Mouse (Mus musculus) forebrain, embryonic 10.5 days (tissue): Measurements from ENCODE around the gene Dab2ip. TPM values are rescaled to one million over a fixed set of nuclear protein-coding genes. Genes with fewer than 3 reads are reported as not detected.

Source experiments
- DNase-seq: peaks from one replicate; pipeline ENCODE4 v3.0.0-alpha.2; 2017; ENCODE audit warnings: low spot score; ENCODE audit errors: extremely low spot score
- H3K27ac ChIP-seq: fragments of 300-500 bp; sonication (generic); 2 replicates; pipeline ENCODE4 v1.5.1; 2016; ENCODE audit warnings: mild to moderate bottlenecking
- H3K27me3 ChIP-seq: fragments of 300-500 bp; sonication (generic); 2 replicates; pipeline ENCODE4 v1.6.1; 2016; ENCODE audit warnings: mild to moderate bottlenecking; ENCODE audit not compliant: poor library complexity, severe bottlenecking
- H3K36me3 ChIP-seq: fragments of 300-500 bp; sonication (generic); replicated peaks from 2 replicates; pipeline ENCODE4 v1.6.1; 2016; ENCODE audit warnings: mild to moderate bottlenecking, moderate library complexity
- H3K4me1 ChIP-seq: fragments of 300-500 bp; sonication (generic); 2 replicates; pipeline ENCODE4 v1.6.1; 2016
- H3K4me3 ChIP-seq: fragments of 300-500 bp; sonication (generic); 2 replicates; pipeline ENCODE4 v1.5.1; 2016; ENCODE audit warnings: mild to moderate bottlenecking, moderate library complexity
- H3K9me3 ChIP-seq: fragments of 300-500 bp; sonication (generic); 2 replicates; pipeline ENCODE4 v1.6.1; 2016; ENCODE audit warnings: mild to moderate bottlenecking, moderate library complexity
- WGBS: fragments of 180-500 bp; shearing (Covaris S2); methylation state at CpG from one replicate; pipeline ENCODE4 v1.1.7; 2016; 5-methylcytosine and 5-hydroxymethylcytosine counted together
- polyA plus RNA-seq: library from polyadenylated mRNA; unstranded; fragments of >200 nt; fragmentation: Nextera tagmentation; extraction: Ambion mirVana; gene quantifications from 2 replicates; pipeline ENCODE4 v1.2.1, GENCODE M21; 2016

The Dab2ip gene
- polyA plus RNA-seq, 1 experiment from 2014 or later: 22.0 TPM

- no peaks in the 10 kb centered on the region for H3K9me3 ChIP-seq
- no peak for DNase-seq
- peaks cover 68% of the 10 kb centered on the region for H3K27me3 ChIP-seq
- H3K27ac ChIP-seq: no peak overlapping the region
- no peak overlapping the region for H3K4me3 ChIP-seq
- H3K4me1 ChIP-seq: peaks cover 58% of the 10 kb centered on the region
- 79% methylated on average over 4 of the region's 4 CpGs for WGBS
- H3K36me3 ChIP-seq: no peaks in the 10 kb centered on the region
Measured at GRCm38 (mm10) chr2:35589800-35590199, 31.7 kb downstream of the Dab2ip start.

GRCm38 (mm10) chr2:35591961-35592724 lies 34.1 kb downstream of the Dab2ip start:
- Histone ChIP-seq H3K4me1 (peaks cover 59% of the 10 kb centered on the region), H3K27ac (no peak overlapping the region), H3K4me3 (no peak overlapping the region), H3K27me3 (peaks cover 45% of the 10 kb centered on the region), H3K36me3 (no peaks in the 10 kb centered on the region), H3K9me3 (no peaks in the 10 kb centered on the region)
- WGBS: 82% methylated on average over 14 of the region's 14 CpGs
- no peak for DNase-seq

- H3K27ac ChIP-seq: no peak overlapping the region
- H3K36me3 ChIP-seq: no peaks in the 10 kb centered on the region
- H3K9me3 ChIP-seq: no peaks in the 10 kb centered on the region
- WGBS: 73% methylated on average over 9 of the region's 9 CpGs
- H3K4me3 ChIP-seq: no peak overlapping the region
- DNase-seq: no peak
- peaks cover 59% of the 10 kb centered on the region for H3K4me1 ChIP-seq
- peaks cover 38% of the 10 kb centered on the region for H3K27me3 ChIP-seq
Measured at GRCm38 (mm10) chr2:35592725-35593392, 34.8 kb downstream of the Dab2ip start.

- Histone ChIP-seq H3K9me3 (no peaks in the 10 kb centered on the region), H3K4me1 (peaks cover 56% of the 10 kb centered on the region), H3K27me3 (peaks cover 27% of the 10 kb centered on the region), H3K27ac (no peak overlapping the region), H3K36me3 (no peaks in the 10 kb centered on the region), H3K4me3 (no peak overlapping the region)
- no peak for DNase-seq
- WGBS: 71% methylated on average over 7 of the region's 7 CpGs
Measured at GRCm38 (mm10) chr2:35593889-35594288, 35.8 kb downstream of the Dab2ip start.

GRCm38 (mm10) chr2:35595102-35595501 lies 37.0 kb downstream of the Dab2ip start:
- Histone ChIP-seq H3K36me3 (no peaks in the 10 kb centered on the region), H3K27me3 (peaks cover 15% of the 10 kb centered on the region), H3K4me3 (no peak overlapping the region), H3K27ac (0 out of 2 replicates have a peak overlapping the region, but pooled peaks have one; percentile 15), H3K4me1 (peaks cover 48% of the 10 kb centered on the region), H3K9me3 (no peaks in the 10 kb centered on the region)
- DNase-seq: no peak
- 68% methylated on average over 1 of the region's 1 CpGs for WGBS

- DNase-seq: no peak
- Histone ChIP-seq H3K9me3 (no peaks in the 10 kb centered on the region), H3K27ac (0 out of 2 replicates have a peak overlapping the region, but pooled peaks have one; percentile 15), H3K27me3 (peaks cover 9% of the 10 kb centered on the region), H3K36me3 (no peaks in the 10 kb centered on the region), H3K4me1 (peaks cover 47% of the 10 kb centered on the region), H3K4me3 (no peak overlapping the region)
- 58% methylated on average over 5 of the region's 5 CpGs for WGBS
Measured at GRCm38 (mm10) chr2:35595718-35596117, 37.7 kb downstream of the Dab2ip start.

GRCm38 (mm10) chr2:35596796-35597195 lies 38.7 kb downstream of the Dab2ip start:
- WGBS: 78% methylated on average over 4 of the region's 4 CpGs

GRCm38 (mm10) chr2:35598819-35599218 lies 40.8 kb downstream of the Dab2ip start:
- no peaks in the 10 kb centered on the region for H3K27me3 ChIP-seq
- H3K36me3 ChIP-seq: no peaks in the 10 kb centered on the region
- DNase-seq: no peak
- no peak overlapping the region for H3K27ac ChIP-seq
- no peak overlapping the region for H3K4me3 ChIP-seq
- H3K4me1 ChIP-seq: peaks cover 29% of the 10 kb centered on the region
- no peaks in the 10 kb centered on the region for H3K9me3 ChIP-seq
- 81% methylated on average over 3 of the region's 3 CpGs for WGBS

More at GRCm38 (mm10) chr2:35596796-35597195, 38.7 kb downstream of the Dab2ip start:
- Histone ChIP-seq H3K36me3 (no peaks in the 10 kb centered on the region), H3K9me3 (no peaks in the 10 kb centered on the region), H3K4me1 (peaks cover 42% of the 10 kb centered on the region), H3K27ac (no peak overlapping the region), H3K27me3 (peaks cover 5% of the 10 kb centered on the region; the same call in 1 of the 2 replicates), H3K4me3 (no peak overlapping the region)
- DNase-seq: no peak

GRCm38 (mm10) chr2:35601665-35602064 lies 43.6 kb downstream of the Dab2ip start:
- H3K36me3 ChIP-seq: no peaks in the 10 kb centered on the region
- H3K4me1 ChIP-seq: peaks cover 28% of the 10 kb centered on the region
- no peaks in the 10 kb centered on the region for H3K9me3 ChIP-seq
- no peaks in the 10 kb centered on the region for H3K27me3 ChIP-seq
- 73% methylated on average over 3 of the region's 3 CpGs for WGBS
- H3K27ac ChIP-seq: no peak overlapping the region
- no peak for DNase-seq
- H3K4me3 ChIP-seq: no peak overlapping the region

GRCm38 (mm10) chr2:35607476-35607875 lies 49.4 kb downstream of the Dab2ip start:
- no peak for DNase-seq
- H3K4me1 ChIP-seq: peaks cover 58% of the 10 kb centered on the region
- H3K36me3 ChIP-seq: no peaks in the 10 kb centered on the region
- no peaks in the 10 kb centered on the region for H3K9me3 ChIP-seq
- WGBS: 34% methylated on average over 8 of the region's 8 CpGs
- peaks cover 10% of the 10 kb centered on the region for H3K27me3 ChIP-seq
- H3K27ac ChIP-seq: peak overlapping the region; percentile 69
- H3K4me3 ChIP-seq: no peak overlapping the region

GRCm38 (mm10) chr2:35608856-35609255 lies 50.8 kb downstream of the Dab2ip start:
- WGBS: 90% methylated on average over 7 of the region's 7 CpGs
- Histone ChIP-seq H3K4me1 (peaks cover 71% of the 10 kb centered on the region), H3K27ac (peak overlapping the region; percentile 69), H3K9me3 (no peaks in the 10 kb centered on the region), H3K36me3 (no peaks in the 10 kb centered on the region), H3K4me3 (no peak overlapping the region), H3K27me3 (peaks cover 17% of the 10 kb centered on the region)
- no peak for DNase-seq

GRCm38 (mm10) chr2:35609317-35609716 lies 51.3 kb downstream of the Dab2ip start:
- peaks cover 75% of the 10 kb centered on the region for H3K4me1 ChIP-seq
- H3K4me3 ChIP-seq: no peak overlapping the region
- no peaks in the 10 kb centered on the region for H3K36me3 ChIP-seq
- no peaks in the 10 kb centered on the region for H3K9me3 ChIP-seq
- WGBS: 79% methylated on average over 9 of the region's 9 CpGs
- peaks cover 17% of the 10 kb centered on the region for H3K27me3 ChIP-seq
- H3K27ac ChIP-seq: peak overlapping the region; percentile 69
- no peak for DNase-seq
